Mouse (Mus musculus) forebrain, embryonic 14.5 days (tissue): ENCODE results near the gene Rfx8. TPM values are rescaled to one million over a fixed set of nuclear protein-coding genes. Genes with fewer than 3 reads are reported as not detected.
"Not testable (repeated sequence)": the region's sequence is repeated elsewhere in the genome, so short reads cannot be mapped to it uniquely, and the experiment has no call there.

Source experiments
- ATAC-seq: fragments of 200-750 bp; cut with Nextera tagmentation; 2 replicates; pipeline ENCODE4 v1.8.0; 2017; ENCODE audit warnings: mild to moderate bottlenecking, moderate library complexity
- DNase-seq: peaks from one replicate; pipeline ENCODE4 v3.0.0-alpha.2; 2015; ENCODE audit warnings: low spot score
- H3K27ac ChIP-seq: fragments of 300-500 bp; sonication (generic); 2 replicates; pipeline ENCODE4 v1.5.1; 2014; ENCODE audit warnings: low read depth, mild to moderate bottlenecking, control low read depth, low read length, moderate library complexity
- H3K27me3 ChIP-seq: fragments of 300-500 bp; sonication (generic); replicated peaks from 2 replicates; pipeline ENCODE4 v1.6.1; 2014; ENCODE audit warnings: low read length, control low read depth, mixed read lengths; ENCODE audit not compliant: control insufficient read depth, insufficient read depth
- H3K36me3 ChIP-seq: fragments of 300-500 bp; sonication (generic); 2 replicates; pipeline ENCODE4 v1.6.1; 2014; ENCODE audit warnings: low read length, control low read depth; ENCODE audit not compliant: control insufficient read depth, insufficient read depth
- H3K4me1 ChIP-seq: fragments of 300-500 bp; sonication (generic); 2 replicates; pipeline ENCODE4 v1.6.1; 2014; ENCODE audit warnings: antibody characterized with exemption, low read length, control low read depth; ENCODE audit not compliant: control insufficient read depth, insufficient read depth
- H3K4me2 ChIP-seq: fragments of 300-500 bp; sonication (generic); 2 replicates; pipeline ENCODE4 v1.6.1; 2014; ENCODE audit warnings: mild to moderate bottlenecking, control low read depth, low read length
- H3K4me3 ChIP-seq: fragments of 300-500 bp; sonication (generic); 2 replicates; pipeline ENCODE4 v1.5.1; 2014; ENCODE audit warnings: low read depth, low read length, control low read depth
- H3K9ac ChIP-seq: fragments of 300-500 bp; sonication (generic); 2 replicates; pipeline ENCODE4 v1.6.1; 2014; ENCODE audit warnings: mild to moderate bottlenecking, low read length, control low read depth, moderate library complexity
- H3K9me3 ChIP-seq: fragments of 300-500 bp; sonication (generic); replicated peaks from 2 replicates; pipeline ENCODE4 v1.6.1; 2016; ENCODE audit warnings: low read length, control low read depth, mixed read lengths; ENCODE audit not compliant: control insufficient read depth
- WGBS: fragments of 180-500 bp; shearing (Covaris S2); extraction: QIAGEN DNeasy Blood & Tissue Kit; methylation state at CpG from one replicate; pipeline ENCODE4 v1.1.7; 2014; 5-methylcytosine and 5-hydroxymethylcytosine counted together
- polyA plus RNA-seq: library from polyadenylated mRNA; unstranded; fragments of >200 nt; fragmentation: Nextera tagmentation; extraction: Ambion mirVana; gene quantifications from 2 replicates; pipeline ENCODE4 v1.2.1, GENCODE M21; 2014

The Rfx8 gene
- polyA plus RNA-seq, 1 experiment from 2014 or later, result 0.19 TPM

DNA sequence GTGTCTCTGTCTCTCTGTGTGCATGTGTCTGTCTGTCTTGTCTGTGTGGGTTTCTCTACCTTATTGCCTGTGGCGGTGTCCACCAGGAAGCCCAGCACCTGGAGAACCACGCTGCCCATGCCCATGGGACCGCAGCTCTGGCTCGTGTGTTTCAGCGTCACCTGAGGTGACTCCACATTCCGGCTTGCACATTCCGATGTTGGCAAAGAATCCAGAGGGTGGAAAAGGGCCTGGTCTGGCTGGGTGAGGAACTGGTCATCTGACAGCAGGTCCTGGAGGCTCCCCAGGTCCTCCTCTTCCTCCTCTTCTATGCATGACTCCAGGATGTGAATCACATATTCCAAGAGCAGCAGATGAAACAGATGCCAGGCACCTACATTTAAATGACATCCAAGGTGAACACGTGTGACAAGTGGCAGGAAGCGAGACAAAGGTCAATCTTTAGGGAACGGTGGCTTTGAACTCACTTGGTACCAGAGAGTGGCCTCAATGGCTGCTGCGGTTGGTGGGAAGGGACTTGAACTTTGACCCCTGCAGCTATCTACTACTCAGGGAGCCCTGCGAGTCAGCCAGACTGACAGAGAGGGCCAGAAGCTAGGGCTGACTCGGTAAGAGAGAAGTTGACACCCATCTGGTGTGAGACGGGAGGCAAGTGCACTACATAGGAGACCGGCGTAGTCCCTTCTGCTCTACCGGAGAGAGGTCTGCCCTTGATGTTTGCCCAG, 50.4 kb downstream of the Rfx8 start:
- Histone ChIP-seq H3K9ac (no peak overlapping the region), H3K27me3 (no peaks in the 10 kb centered on the region), H3K27ac (no peak overlapping the region), H3K9me3 (no peaks in the 10 kb centered on the region), H3K4me3 (no peak overlapping the region), H3K4me1 (no peaks in the 10 kb centered on the region), H3K36me3 (no peaks in the 10 kb centered on the region), H3K4me2 (no peak overlapping the region)
- no peak for ATAC-seq
- DNase-seq, result no peak
- 91% methylated on average over 17 of the region's 17 CpGs for WGBS

DNA sequence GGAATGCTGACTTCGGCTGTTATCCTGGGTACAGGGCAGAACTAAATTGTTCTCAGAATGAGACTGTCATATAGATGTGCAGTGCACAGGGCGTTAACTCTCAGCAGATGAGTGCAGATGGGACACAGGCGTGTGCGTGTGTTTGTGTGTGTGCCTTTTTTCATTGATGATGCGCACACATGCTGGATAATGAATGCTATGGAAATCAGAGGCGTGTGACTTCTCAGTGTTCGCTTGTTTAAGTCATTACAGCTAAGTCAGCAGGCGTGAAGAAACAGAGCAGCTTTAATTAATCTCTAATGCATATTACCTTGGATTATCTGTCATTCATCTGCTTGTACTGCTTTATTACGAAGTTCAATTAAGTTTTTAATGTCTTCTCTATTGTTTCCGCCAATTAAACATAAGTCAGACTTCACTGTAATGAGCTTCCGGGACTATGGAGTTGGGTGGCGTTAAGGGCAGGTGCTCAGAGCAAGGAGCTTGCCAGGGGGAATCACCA, 54.0 kb downstream of the Rfx8 start:
- no peak overlapping the region for H3K27ac ChIP-seq
- no peaks in the 10 kb centered on the region for H3K4me1 ChIP-seq
- no peak overlapping the region for H3K9ac ChIP-seq
- H3K4me3 ChIP-seq, result no peak overlapping the region
- no peak for ATAC-seq
- H3K4me2 ChIP-seq, result no peak overlapping the region
- H3K36me3 ChIP-seq, result no peaks in the 10 kb centered on the region
- 42% methylated on average over 12 of the region's 12 CpGs for WGBS
- DNase-seq, result peak; percentile 33
- no peaks in the 10 kb centered on the region for H3K9me3 ChIP-seq
- H3K27me3 ChIP-seq, result no peaks in the 10 kb centered on the region

GRCm38 (mm10) chr1:39664039-39664625, 56.7 kb downstream of the Rfx8 start:
- ATAC-seq (no peak), DNase-seq (no peak)
- Histone ChIP-seq H3K9me3 (no peaks in the 10 kb centered on the region), H3K36me3 (no peaks in the 10 kb centered on the region), H3K9ac (no peak overlapping the region), H3K4me2 (no peak overlapping the region), H3K27me3 (no peaks in the 10 kb centered on the region), H3K27ac (no peak overlapping the region), H3K4me1 (no peaks in the 10 kb centered on the region), H3K4me3 (no peak overlapping the region)
- WGBS, result 86% methylated on average over 7 of the region's 7 CpGs

GRCm38 (mm10) chr1:39663050-39663449, 57.7 kb downstream of the Rfx8 start:
- Histone ChIP-seq H3K27ac (no peak overlapping the region), H3K4me2 (no peak overlapping the region), H3K27me3 (no peaks in the 10 kb centered on the region), H3K4me1 (no peaks in the 10 kb centered on the region), H3K36me3 (no peaks in the 10 kb centered on the region), H3K4me3 (no peak overlapping the region), H3K9ac (no peak overlapping the region), H3K9me3 (0 out of 2 replicates have a peak, but pooled peaks cover 3% of the 10 kb centered on the region)
- WGBS, result 91% methylated on average over 4 of the region's 4 CpGs
- DNase-seq (no peak), ATAC-seq (no peak)

- Histone ChIP-seq H3K4me2 (no peak overlapping the region), H3K27me3 (0 out of 2 replicates have a peak, but pooled peaks cover 3% of the 10 kb centered on the region), H3K9me3 (0 out of 2 replicates have a peak, but pooled peaks cover 3% of the 10 kb centered on the region), H3K9ac (no peak overlapping the region), H3K27ac (no peak overlapping the region), H3K4me3 (no peak overlapping the region), H3K36me3 (no peaks in the 10 kb centered on the region), H3K4me1 (no peaks in the 10 kb centered on the region)
- ATAC-seq, result no peak
- WGBS, result 88% methylated on average over 6 of the region's 6 CpGs
- no peak for DNase-seq
Measured at GRCm38 (mm10) chr1:39656976-39657529, 63.7 kb downstream of the Rfx8 start.

- not testable (repeated sequence) for H3K9ac ChIP-seq, DNase-seq, ATAC-seq, H3K4me2 ChIP-seq, H3K36me3 ChIP-seq, H3K4me3 ChIP-seq, H3K4me1 ChIP-seq, H3K27ac ChIP-seq, H3K9me3 ChIP-seq
- 91% methylated on average over 18 of the region's 18 CpGs for WGBS
- peaks cover 21% of the 10 kb centered on the region; the same call in 1 of the 2 replicates for H3K27me3 ChIP-seq
Measured at GRCm38 (mm10) chr1:39654901-39655300, 65.9 kb downstream of the Rfx8 start.

DNA sequence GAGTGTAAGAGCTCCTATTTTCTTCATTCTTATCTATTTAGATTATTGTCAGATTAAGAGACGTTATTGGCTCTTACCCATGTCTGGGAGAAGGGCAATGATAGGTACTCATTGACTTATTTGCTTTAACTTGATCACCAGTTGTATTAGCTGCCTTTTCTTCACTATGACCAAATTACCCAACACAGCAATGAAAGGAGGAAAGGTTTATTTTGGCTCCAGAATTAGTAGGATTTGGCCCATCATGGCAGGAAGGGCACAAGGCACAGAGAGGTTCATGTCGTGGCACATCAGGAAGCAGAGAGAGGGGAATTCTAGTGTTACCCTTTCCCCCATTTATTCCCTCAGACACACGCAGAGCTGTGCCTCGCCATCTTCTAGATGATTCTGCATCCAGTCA, 67.8 kb downstream of the Rfx8 start:
- Histone ChIP-seq H3K4me2 (no peak overlapping the region), H3K27me3 (peaks cover 27% of the 10 kb centered on the region; the same call in 1 of the 2 replicates), H3K4me1 (peaks cover 2% of the 10 kb centered on the region; the same call in 1 of the 2 replicates), H3K4me3 (no peak overlapping the region), H3K9ac (no peak overlapping the region), H3K9me3 (no peaks in the 10 kb centered on the region), H3K36me3 (no peaks in the 10 kb centered on the region), H3K27ac (no peak overlapping the region)
- 92% methylated on average over 4 of the region's 4 CpGs for WGBS
- no peak for ATAC-seq
- no peak for DNase-seq

DNA sequence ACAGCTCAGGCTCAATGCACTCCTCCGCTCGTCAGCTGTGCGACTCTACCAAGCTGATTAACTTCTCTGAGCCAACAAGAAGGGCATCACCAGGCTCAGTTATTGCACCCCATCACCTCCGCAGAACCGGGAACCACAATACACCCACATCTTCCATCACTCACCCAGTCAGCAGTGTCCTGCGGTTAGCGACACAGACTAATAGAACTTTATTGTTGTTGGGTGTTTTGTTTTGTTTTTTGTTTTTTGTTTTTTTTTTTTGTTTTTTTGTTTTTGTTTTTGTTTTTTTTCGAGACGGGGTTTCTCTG, 69.6 kb downstream of the Rfx8 start, which contains the start of gene Creg2:
TSS of gene Creg2 (minus strand) at position 234 of the 308 bp plus-strand sequence.
- Histone ChIP-seq H3K27ac (no peak within 1 kb of the TSS), H3K4me3 (peak within 1 kb of the TSS; percentile 54), H3K36me3 (no peaks in the 10 kb centered on the region), H3K9me3 (no peaks in the 10 kb centered on the region), H3K27me3 (peaks cover 27% of the 10 kb centered on the region; the same call in 1 of the 2 replicates), H3K9ac (peak within 1 kb of the TSS; percentile 66), H3K4me2 (peak within 1 kb of the TSS; percentile 99), H3K4me1 (peaks cover 5% of the 10 kb centered on the region)
- ATAC-seq (no peak), DNase-seq (no peak)
- WGBS, result 40% methylated on average over 9 of the region's 9 CpGs
